Mouse (Mus musculus) liver, embryonic 12.5 days (tissue): ENCODE measurements around the gene Yju2. TPM values are rescaled to one million over a fixed set of nuclear protein-coding genes. Genes with fewer than 3 reads are reported as not detected.
"Not testable (repeated sequence)": the region's sequence is repeated elsewhere in the genome, so short reads cannot be mapped to it uniquely, and the experiment has no call there.

Experiments
- ATAC-seq: fragments of 200-750 bp; cut with Nextera tagmentation; 2 replicates; pipeline ENCODE4 v1.8.0; 2017; ENCODE audit warnings: moderate number of reproducible peaks, mild to moderate bottlenecking, moderate library complexity
- H3K27ac ChIP-seq: fragments of 300-500 bp; sonication (generic); 2 replicates; pipeline ENCODE4 v1.5.1; 2016; ENCODE audit warnings: mild to moderate bottlenecking
- H3K27me3 ChIP-seq: fragments of 300-500 bp; sonication (generic); replicated peaks from 2 replicates; pipeline ENCODE4 v1.6.1; 2016; ENCODE audit warnings: mild to moderate bottlenecking, moderate library complexity
- H3K36me3 ChIP-seq: fragments of 300-500 bp; sonication (generic); 2 replicates; pipeline ENCODE4 v1.6.1; 2016; ENCODE audit warnings: mild to moderate bottlenecking, moderate library complexity
- H3K4me1 ChIP-seq: fragments of 300-500 bp; sonication (generic); 2 replicates; pipeline ENCODE4 v1.6.1; 2016
- H3K4me2 ChIP-seq: fragments of 300-500 bp; sonication (generic); 2 replicates; pipeline ENCODE4 v1.6.1; 2016; ENCODE audit warnings: mild to moderate bottlenecking, moderate library complexity
- H3K4me3 ChIP-seq: fragments of 300-500 bp; sonication (generic); 2 replicates; pipeline ENCODE4 v1.5.1; 2016; ENCODE audit warnings: mild to moderate bottlenecking, moderate library complexity
- H3K9ac ChIP-seq: fragments of 300-500 bp; sonication (generic); 2 replicates; pipeline ENCODE4 v1.6.1; 2016; ENCODE audit warnings: mild to moderate bottlenecking, moderate library complexity
- H3K9me3 ChIP-seq: fragments of 300-500 bp; sonication (generic); replicated peaks from 2 replicates; pipeline ENCODE4 v1.6.1; 2016; ENCODE audit warnings: mild to moderate bottlenecking, moderate library complexity
- WGBS: fragments of 180-500 bp; shearing (Covaris S2); methylation state at CpG from one replicate; pipeline ENCODE4 v1.1.7; 2016; ENCODE audit not compliant: insufficient replicate concordance; 5-methylcytosine and 5-hydroxymethylcytosine counted together
- polyA plus RNA-seq: library from polyadenylated mRNA; unstranded; fragments of >200 nt; fragmentation: Nextera tagmentation; extraction: Ambion mirVana; gene quantifications from 2 replicates; pipeline ENCODE4 v1.2.1, GENCODE M21; 2016

The Yju2 gene
- 14.6 and 15.6 TPM in 2 replicates for polyA plus RNA-seq

DNA sequence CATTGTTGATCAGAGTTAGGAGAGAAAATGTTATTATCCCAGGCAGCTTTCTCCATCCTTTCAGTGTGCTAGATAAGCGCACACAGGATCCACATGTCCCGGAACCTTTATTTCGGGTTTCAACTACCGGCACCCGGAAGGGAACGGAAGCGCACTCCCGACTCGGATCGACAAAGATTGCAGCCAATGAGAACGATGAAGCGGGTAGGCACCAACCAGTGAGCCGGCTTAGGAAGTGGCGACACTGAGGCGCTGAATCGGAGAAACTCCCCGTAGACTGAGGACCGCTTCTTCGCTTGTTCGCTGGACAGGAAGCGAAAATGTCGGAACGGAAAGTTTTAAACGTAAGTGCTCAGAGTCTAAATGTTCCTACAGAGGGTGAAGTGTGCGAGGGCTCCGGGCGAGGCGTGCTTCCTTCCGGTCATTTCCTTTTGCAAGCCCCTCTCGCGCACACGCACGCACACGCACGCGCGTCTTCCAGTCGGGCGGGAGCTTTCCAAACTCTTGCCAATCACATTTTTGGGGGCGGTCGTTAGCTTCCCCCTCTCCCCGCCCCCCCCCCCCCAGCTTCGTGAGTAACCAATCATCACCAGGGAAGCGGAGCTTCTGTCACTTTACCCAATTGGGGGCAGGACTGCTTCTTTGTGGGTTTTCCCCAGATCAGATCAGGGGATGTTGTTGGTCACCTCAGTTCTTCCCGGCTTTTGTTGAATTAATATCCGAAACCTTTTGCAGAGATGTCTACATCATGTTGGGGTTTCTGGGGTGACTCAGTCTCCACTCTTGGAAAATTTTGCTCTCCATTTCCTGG, at the start of gene Yju2:
TSS of gene Yju2 (plus strand) at position 182 of the 811 bp plus-strand sequence.
- H3K36me3 ChIP-seq: peaks cover 36% of the 10 kb centered on the region
- peak within 1 kb of the TSS; percentile 83 for H3K4me2 ChIP-seq
- under 1% methylated on average over 46 of the region's 46 CpGs for WGBS
- H3K27me3 ChIP-seq: peaks cover 19% of the 10 kb centered on the region
- peak; percentile 88 for ATAC-seq
- H3K4me1 ChIP-seq: peaks cover 54% of the 10 kb centered on the region
- H3K4me3 ChIP-seq: peak within 1 kb of the TSS; percentile 67
- H3K27ac ChIP-seq: peak within 1 kb of the TSS; percentile 92
- peak within 1 kb of the TSS; percentile 69 for H3K9ac ChIP-seq
- H3K9me3 ChIP-seq: no peaks in the 10 kb centered on the region

DNA sequence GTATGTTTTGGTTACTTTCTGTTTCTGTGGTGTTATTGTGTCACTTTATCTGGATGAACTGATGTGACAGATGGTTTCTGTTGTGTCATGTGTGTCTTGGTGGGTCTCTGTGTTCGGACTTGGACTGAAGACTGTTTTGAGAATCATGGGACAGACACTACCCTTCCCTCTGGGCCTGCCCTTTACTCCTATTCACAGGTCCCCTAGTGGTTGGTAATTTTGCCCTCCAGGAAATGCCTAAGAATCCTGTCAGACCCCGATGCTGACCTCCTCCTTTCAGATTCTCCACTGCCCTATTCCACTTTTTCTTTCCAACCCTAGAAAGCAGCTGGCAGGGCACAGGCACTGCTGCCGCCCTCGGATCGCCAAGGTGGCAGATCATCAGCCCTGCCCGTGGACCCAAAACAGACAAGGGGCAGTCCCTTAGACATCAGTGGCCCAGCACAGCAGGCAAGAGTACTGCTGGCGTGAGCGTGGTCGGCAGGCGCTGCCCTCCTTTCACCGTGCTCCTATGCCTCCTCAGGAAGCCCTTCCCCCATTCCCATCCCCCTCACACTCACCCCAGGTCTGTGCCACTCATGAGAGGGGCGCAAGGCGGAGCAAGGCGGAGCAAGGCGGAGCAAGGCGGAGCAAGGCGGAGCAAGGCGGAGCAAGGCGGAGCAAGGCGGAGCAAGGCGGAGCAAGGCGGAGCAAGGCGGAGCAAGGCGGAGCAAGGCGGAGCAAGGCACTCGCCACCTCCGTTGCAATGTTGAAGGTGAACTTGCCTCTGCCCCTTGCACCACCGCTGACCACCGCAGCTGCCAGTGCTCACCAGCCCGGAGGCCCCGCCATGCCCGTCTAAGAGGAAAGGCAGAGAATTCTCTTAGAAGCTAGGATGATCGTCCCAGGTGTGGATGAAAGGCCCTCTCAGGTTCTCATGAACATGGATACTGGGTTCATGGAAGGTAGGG, 27.1 kb upstream of the Yju2 start:
- no peaks in the 10 kb centered on the region for H3K27me3 ChIP-seq
- H3K4me3 ChIP-seq: peak overlapping the region; percentile 70
- H3K9ac ChIP-seq: peak overlapping the region; percentile 80
- peak overlapping the region; percentile 94 for H3K27ac ChIP-seq
- H3K4me2 ChIP-seq: peak overlapping the region; percentile 89
- H3K36me3 ChIP-seq: peaks cover 25% of the 10 kb centered on the region
- ATAC-seq: peak; percentile 86
- 1% methylated on average over 33 of the region's 33 CpGs for WGBS
- no peaks in the 10 kb centered on the region; the same call in 1 of the 2 replicates for H3K9me3 ChIP-seq
- peaks cover 40% of the 10 kb centered on the region for H3K4me1 ChIP-seq

DNA sequence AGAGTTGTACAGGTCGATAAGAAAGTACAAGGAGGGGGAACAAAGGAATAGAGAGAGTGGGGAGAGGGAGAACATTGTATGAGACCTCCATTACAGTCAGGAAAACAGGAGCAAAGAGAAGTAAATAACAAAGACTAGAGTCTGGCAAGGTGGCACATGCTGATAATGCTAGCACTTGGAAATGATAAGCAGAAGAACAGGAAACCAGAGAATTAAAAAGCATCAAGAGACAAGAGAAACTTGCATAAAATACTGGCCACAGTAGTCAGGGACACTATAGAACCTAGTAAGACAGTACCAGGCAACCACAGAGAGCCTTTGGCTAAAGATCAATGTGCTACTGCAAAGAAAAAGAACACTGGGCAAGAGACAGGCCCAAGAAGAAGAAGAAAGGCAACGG, 26.3 kb upstream of the Yju2 start:
- Histone ChIP-seq H3K4me2 (peak overlapping the region; percentile 89), H3K9ac (peak overlapping the region; percentile 77), H3K4me3 (peak overlapping the region; percentile 70), H3K36me3 (peaks cover 31% of the 10 kb centered on the region), H3K27me3 (no peaks in the 10 kb centered on the region), H3K9me3 (peaks cover 3% of the 10 kb centered on the region; the same call in 1 of the 2 replicates), H3K4me1 (peaks cover 40% of the 10 kb centered on the region), H3K27ac (peak overlapping the region; percentile 94)
- ATAC-seq: peak; percentile 59
- 33% methylated on average over 2 of the region's 2 CpGs for WGBS

DNA sequence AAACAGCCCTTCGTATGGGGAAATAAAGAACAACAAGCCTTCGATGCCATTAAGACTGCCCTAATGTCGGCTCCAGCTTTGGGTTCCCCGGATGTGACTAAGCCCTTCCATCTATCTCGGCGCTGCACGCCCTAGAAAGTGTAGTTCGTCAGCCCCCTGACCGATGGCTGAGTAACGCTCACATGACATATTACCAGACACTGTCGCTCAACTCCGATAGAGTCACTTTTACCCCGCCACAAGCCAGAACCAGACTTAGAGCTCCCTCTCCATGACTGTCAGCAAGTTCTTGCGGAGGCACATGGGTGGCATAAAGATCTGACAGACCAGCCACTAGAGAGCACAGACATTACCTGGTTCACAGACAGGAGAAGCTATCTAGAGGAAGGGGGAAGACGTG, 25.7 kb upstream of the Yju2 start:
- no peaks in the 10 kb centered on the region for H3K27me3 ChIP-seq
- peaks cover 40% of the 10 kb centered on the region for H3K4me1 ChIP-seq
- H3K4me2 ChIP-seq: peak overlapping the region; percentile 89
- peak; percentile 44 for ATAC-seq
- H3K4me3 ChIP-seq: peak overlapping the region; percentile 70
- peak overlapping the region; percentile 77 for H3K9ac ChIP-seq
- WGBS: 65% methylated on average over 15 of the region's 15 CpGs
- H3K36me3 ChIP-seq: peaks cover 35% of the 10 kb centered on the region
- peaks cover 3% of the 10 kb centered on the region; the same call in 1 of the 2 replicates for H3K9me3 ChIP-seq
- peak overlapping the region; percentile 94 for H3K27ac ChIP-seq

DNA sequence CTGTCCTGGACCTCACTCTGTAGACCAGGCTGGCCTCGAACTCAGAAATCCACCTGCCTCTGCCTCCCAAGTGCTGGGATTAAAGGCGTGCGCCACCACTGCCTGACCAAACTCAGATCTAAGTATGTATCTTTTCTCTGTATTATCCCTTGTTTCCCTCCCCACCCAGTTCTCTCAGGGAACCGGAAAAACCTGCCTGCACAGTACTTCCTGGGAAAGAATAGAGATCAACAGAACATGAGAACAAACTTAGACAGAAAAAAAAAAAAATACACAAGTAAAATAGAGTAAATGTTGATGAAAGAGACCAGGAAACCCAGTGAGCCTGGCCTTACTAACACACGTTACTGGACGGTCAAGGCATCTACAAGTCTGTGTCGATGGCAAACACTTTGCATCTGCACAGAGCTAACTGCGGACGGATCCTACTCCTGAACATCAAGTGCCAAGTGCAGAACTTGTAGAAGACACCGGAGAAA, 14.5 kb upstream of the Yju2 start:
- ATAC-seq, H3K27me3 ChIP-seq, H3K9me3 ChIP-seq: not testable (repeated sequence)
- peak overlapping the region; percentile 80 for H3K9ac ChIP-seq
- peaks cover 20% of the 10 kb centered on the region for H3K36me3 ChIP-seq
- peak overlapping the region; percentile 66 for H3K4me3 ChIP-seq
- H3K4me1 ChIP-seq: peaks cover 14% of the 10 kb centered on the region
- H3K4me2 ChIP-seq: peak overlapping the region; percentile 86
- WGBS: 33% methylated on average over 10 of the region's 10 CpGs
- H3K27ac ChIP-seq: peak overlapping the region; percentile 95

DNA sequence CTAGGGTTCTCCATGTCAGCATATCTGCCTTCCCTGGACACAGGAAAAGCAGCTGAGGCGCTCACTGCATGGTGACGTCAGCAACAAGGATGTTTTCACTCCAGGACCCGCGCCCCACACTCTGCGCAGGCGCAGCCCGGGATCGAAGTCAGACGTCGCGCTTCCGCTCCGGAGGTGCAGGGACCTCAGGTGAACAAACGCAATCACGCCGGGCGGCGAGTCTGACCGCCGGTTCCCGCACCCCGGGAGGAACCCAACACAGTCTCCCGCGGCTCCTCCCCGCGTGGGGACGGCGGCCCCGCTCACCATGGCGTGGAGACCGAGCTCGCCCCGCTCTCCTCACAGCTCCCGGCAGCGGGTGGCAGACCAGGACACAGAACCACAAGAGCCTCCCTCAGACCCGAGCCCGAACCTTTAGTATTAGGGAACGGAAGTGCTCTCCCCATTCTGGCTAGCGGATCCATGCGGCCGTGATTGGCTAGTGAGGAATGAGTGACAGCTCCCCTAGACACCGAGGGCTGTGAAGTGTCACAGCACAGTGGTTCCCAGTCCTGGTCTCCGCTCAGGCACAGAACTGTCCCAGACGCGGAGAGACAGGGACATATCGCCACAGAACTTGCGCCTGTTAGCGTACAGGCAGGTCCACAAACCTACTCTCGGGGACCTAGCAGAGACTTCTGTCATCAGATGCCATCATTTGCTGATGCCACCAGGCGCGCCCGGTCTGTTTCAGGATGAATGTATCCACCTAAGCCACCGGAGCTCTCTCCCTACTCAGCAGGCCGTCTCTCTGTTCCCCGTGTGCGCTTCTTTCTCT, 13.8 kb upstream of the Yju2 start:
- Histone ChIP-seq H3K4me1 (peaks cover 14% of the 10 kb centered on the region), H3K36me3 (peaks cover 13% of the 10 kb centered on the region), H3K4me2 (peak overlapping the region; percentile 86), H3K9ac (peak overlapping the region; percentile 80), H3K4me3 (peak overlapping the region; percentile 66), H3K27ac (peak overlapping the region; percentile 95)
- H3K27me3 ChIP-seq, H3K9me3 ChIP-seq: not testable (repeated sequence)
- WGBS: under 1% methylated on average over 56 of the region's 56 CpGs
- peak; percentile 96 for ATAC-seq

DNA sequence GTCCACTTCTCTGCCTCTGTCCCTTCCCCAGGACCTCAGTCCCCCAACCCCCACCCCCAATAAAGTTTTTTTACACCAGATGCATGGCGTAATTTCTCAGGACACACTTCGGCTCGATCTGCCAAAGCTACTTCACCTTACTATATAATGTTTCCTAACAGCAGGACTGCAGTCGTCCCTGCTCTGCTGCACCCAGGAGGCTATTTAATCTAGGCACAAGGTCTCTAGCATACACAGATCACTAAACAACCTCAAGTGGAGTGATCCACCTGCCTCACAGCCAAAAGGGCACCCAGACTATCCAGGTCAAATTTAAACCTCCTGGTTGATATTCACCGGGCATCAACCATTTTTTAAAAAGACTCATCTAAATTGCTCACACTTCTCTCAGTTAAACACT, 13.2 kb upstream of the Yju2 start:
- peak overlapping the region; percentile 66 for H3K4me3 ChIP-seq
- peak overlapping the region; percentile 80 for H3K9ac ChIP-seq
- H3K27me3 ChIP-seq: no peaks in the 10 kb centered on the region
- no peaks in the 10 kb centered on the region for H3K9me3 ChIP-seq
- H3K4me1 ChIP-seq: peaks cover 14% of the 10 kb centered on the region
- 39% methylated on average over 5 of the region's 5 CpGs for WGBS
- peak overlapping the region; percentile 86 for H3K4me2 ChIP-seq
- ATAC-seq: no peak
- peak overlapping the region; percentile 95 for H3K27ac ChIP-seq
- peaks cover 8% of the 10 kb centered on the region; the same call in 1 of the 2 replicates for H3K36me3 ChIP-seq

DNA sequence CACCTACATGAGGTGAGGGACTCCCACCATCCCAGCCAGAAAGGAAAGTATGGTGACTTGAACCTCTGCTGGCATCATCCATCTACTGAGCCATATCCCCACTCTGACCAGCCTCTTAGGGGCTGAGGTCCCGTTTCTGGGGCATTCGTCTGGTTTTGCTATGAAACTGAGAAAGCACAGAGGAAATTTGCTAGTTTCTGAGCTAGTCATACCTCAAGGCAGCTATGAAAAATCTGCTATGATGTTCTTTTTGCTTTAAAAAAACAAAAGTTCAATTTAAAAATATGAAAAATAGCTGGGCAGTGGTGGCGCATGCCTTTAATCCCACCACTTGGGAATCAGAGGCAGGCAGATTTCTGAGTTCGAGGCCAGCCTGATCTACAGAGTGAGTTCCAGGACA, 10.3 kb upstream of the Yju2 start:
- Histone ChIP-seq H3K9me3 (no peaks in the 10 kb centered on the region), H3K27ac (no peak overlapping the region), H3K9ac (no peak overlapping the region), H3K4me1 (peaks cover 14% of the 10 kb centered on the region), H3K4me3 (no peak overlapping the region), H3K4me2 (no peak overlapping the region), H3K36me3 (no peaks in the 10 kb centered on the region), H3K27me3 (peaks cover under 1% of the 10 kb centered on the region; the same call in 1 of the 2 replicates)
- 70% methylated on average over 4 of the region's 4 CpGs for WGBS
- no peak for ATAC-seq

DNA sequence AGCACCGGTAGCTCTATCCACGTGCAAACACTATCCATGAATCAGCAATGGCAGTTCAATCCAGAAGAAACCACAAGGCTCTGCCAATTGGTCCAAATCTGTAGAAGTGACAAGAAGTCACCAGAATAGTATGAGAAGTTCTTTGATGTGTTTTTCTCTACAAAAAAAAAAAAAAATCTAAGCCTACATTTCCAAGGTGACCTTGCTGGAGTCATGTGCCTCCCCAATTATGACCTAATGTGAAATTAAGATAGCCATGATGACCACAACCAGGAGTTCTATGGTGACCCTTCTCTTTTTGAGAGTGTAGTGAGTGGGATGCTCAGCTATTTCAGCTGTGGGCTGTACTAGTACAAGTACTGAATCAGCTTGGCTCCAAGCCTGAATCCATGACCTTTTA, 9.5 kb upstream of the Yju2 start, which contains the start of gene Zfp119b:
TSS of gene Zfp119b (minus strand) at position 101 of the 400 bp plus-strand sequence.
- Histone ChIP-seq H3K9me3 (no peaks in the 10 kb centered on the region), H3K36me3 (no peaks in the 10 kb centered on the region), H3K4me2 (no peak within 1 kb of the TSS), H3K27me3 (peaks cover 8% of the 10 kb centered on the region), H3K4me3 (no peak within 1 kb of the TSS), H3K9ac (no peak within 1 kb of the TSS), H3K4me1 (peaks cover 14% of the 10 kb centered on the region), H3K27ac (no peak within 1 kb of the TSS)
- 77% methylated on average over 2 of the region's 2 CpGs for WGBS
- no peak for ATAC-seq

DNA sequence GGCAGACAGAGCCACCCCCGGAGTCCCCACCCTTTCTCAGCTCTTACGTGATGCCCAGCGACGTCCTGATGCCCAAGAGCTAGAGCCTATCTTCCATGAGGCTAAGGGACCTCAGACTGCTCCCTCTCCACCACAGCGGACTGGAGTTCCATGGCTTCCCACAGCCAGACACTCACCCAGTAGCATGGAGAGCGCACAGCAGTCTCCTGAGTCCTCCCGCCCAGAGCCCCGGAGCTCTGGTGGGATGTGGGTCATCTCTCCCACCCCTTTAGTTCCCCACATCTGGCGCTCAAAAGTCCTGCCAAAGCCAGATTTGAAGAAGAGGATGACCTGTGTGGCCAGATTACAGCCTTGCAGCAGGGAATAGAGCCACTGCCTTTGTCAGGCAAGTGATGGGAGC, 8.3 kb upstream of the Yju2 start:
- peaks cover 20% of the 10 kb centered on the region for H3K27me3 ChIP-seq
- H3K27ac ChIP-seq: no peak overlapping the region
- no peaks in the 10 kb centered on the region for H3K36me3 ChIP-seq
- H3K4me2 ChIP-seq: no peak overlapping the region
- ATAC-seq: no peak
- H3K4me3 ChIP-seq: no peak overlapping the region
- no peaks in the 10 kb centered on the region for H3K9me3 ChIP-seq
- H3K4me1 ChIP-seq: peaks cover 10% of the 10 kb centered on the region
- H3K9ac ChIP-seq: no peak overlapping the region
- WGBS: 62% methylated on average over 9 of the region's 9 CpGs

DNA sequence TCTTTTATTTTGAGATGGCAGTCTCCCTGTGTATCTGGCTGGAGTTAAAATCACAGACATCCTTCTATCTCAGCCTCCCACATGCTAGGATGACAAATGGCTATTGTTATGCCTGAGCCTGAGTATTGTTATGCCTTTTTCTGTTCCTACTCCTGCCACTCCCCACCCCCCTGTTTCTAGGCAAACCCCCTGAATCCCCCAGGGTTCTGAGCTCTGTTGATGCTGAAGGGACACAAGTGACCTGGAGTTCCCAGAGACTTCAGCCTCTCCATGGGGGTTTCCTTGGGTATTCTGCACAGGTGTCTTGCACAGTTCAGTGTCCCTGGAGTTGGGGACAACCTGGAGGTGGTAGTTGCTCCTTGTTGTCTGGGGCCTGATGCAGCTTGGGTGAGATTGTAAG, 6.9 kb upstream of the Yju2 start:
- H3K36me3 ChIP-seq: no peaks in the 10 kb centered on the region
- H3K9ac ChIP-seq: no peak overlapping the region
- H3K9me3 ChIP-seq: no peaks in the 10 kb centered on the region
- H3K27me3 ChIP-seq: peaks cover 25% of the 10 kb centered on the region
- ATAC-seq: no peak
- no peak overlapping the region for H3K4me3 ChIP-seq
- peaks cover 19% of the 10 kb centered on the region for H3K4me1 ChIP-seq
- no peak overlapping the region for H3K4me2 ChIP-seq
- H3K27ac ChIP-seq: no peak overlapping the region
